Mouse (Mus musculus) heart, postnatal 10 days (tissue): Measurements from ENCODE around the gene Sdk1. TPM values are rescaled to one million over a fixed set of nuclear protein-coding genes. Genes with fewer than 3 reads are reported as not detected.

ENCODE experiments used
- DNase-seq, 2 experiments: peaks; one replicate each; pipeline ENCODE4 v3.0.0; 2021
- intact Hi-C: fragments of 180-260 bp; cut with DNase I; formaldehyde crosslinking; loops from one replicate; pipeline ENCODE4 v1.15.1; 2025
- total RNA-seq, 2 experiments: library from RNA; stranded (reverse); gene quantifications; 2 replicates each; pipeline ENCODE4 v1.2.3; 2021

The Sdk1 gene
- total RNA-seq, 2 experiments from 2014 or later = 6.0 to 6.1 TPM

- no peak for DNase-seq
- intact Hi-C loops = loop anchor here (10.0 kb wide), 2 partner anchors 230 to 460 kb away; no protein-coding TSS in a partner anchor
Measured at GRCm38 (mm10) chr5:141984322-141984721, 743.0 kb downstream of the Sdk1 start.

GRCm38 (mm10) chr5:141985003-141985402 is 743.7 kb downstream of the Sdk1 start:
- intact Hi-C loops = loop anchor here (1.0 to 10.0 kb wide), 3 partner anchors 230 to 460 kb away; no protein-coding TSS in a partner anchor
- DNase-seq = peak; percentile 84 to 90

- DNase-seq = no peak
- intact Hi-C loops = loop anchor here (1.0 to 10.0 kb wide), 3 partner anchors 229 to 459 kb away; no protein-coding TSS in a partner anchor
Measured at GRCm38 (mm10) chr5:141985551-141985950, 744.3 kb downstream of the Sdk1 start.

GRCm38 (mm10) chr5:141987287-141987799 is 746.1 kb downstream of the Sdk1 start:
- intact Hi-C loops = loop anchor here (10.0 kb wide), 2 partner anchors 227 to 457 kb away; no protein-coding TSS in a partner anchor

GRCm38 (mm10) chr5:141988685-141989084 is 747.4 kb downstream of the Sdk1 start:
- intact Hi-C loops = loop anchor here (10.0 kb wide), 2 partner anchors 226 to 456 kb away; no protein-coding TSS in a partner anchor
- DNase-seq = no peak

More at GRCm38 (mm10) chr5:141987287-141987799, 746.1 kb downstream of the Sdk1 start:
- no peak for DNase-seq

- no peak for DNase-seq
- intact Hi-C loops = no loop called here
Measured at GRCm38 (mm10) chr5:141994192-141994591, 752.9 kb downstream of the Sdk1 start.

GRCm38 (mm10) chr5:142000247-142000646 is 759.0 kb downstream of the Sdk1 start:
- intact Hi-C loops = no loop called here
- DNase-seq = no peak

- no peak for DNase-seq
- intact Hi-C loops = no loop called here
Measured at GRCm38 (mm10) chr5:142001131-142001530, 759.8 kb downstream of the Sdk1 start.

- DNase-seq = no peak
- intact Hi-C loops = no loop called here
Measured at GRCm38 (mm10) chr5:142001973-142002372, 760.7 kb downstream of the Sdk1 start.

GRCm38 (mm10) chr5:142010189-142010588 is 768.9 kb downstream of the Sdk1 start:
- DNase-seq = no peak
- intact Hi-C loops = no loop called here

GRCm38 (mm10) chr5:142017001-142017400 is 775.7 kb downstream of the Sdk1 start:
- no peak for DNase-seq
- intact Hi-C loops = no loop called here

- intact Hi-C loops = no loop called here
- peak; percentile 65 for DNase-seq
Measured at GRCm38 (mm10) chr5:142022877-142023580, 781.7 kb downstream of the Sdk1 start.

- DNase-seq = peak; percentile 43 to 51
- intact Hi-C loops = no loop called here
Measured at GRCm38 (mm10) chr5:142024448-142024847, 783.2 kb downstream of the Sdk1 start.

- DNase-seq = no peak
- intact Hi-C loops = no loop called here
Measured at GRCm38 (mm10) chr5:142036536-142036935, 795.2 kb downstream of the Sdk1 start.

- DNase-seq = no peak
- intact Hi-C loops = no loop called here
Measured at GRCm38 (mm10) chr5:142039236-142039635, 797.9 kb downstream of the Sdk1 start.

- intact Hi-C loops = no loop called here
- no peak for DNase-seq
Measured at GRCm38 (mm10) chr5:142039891-142040530, 798.7 kb downstream of the Sdk1 start.

- DNase-seq = no peak
- intact Hi-C loops = no loop called here
Measured at GRCm38 (mm10) chr5:142041226-142041802, 800.0 kb downstream of the Sdk1 start.

GRCm38 (mm10) chr5:142061781-142062180 is 820.5 kb downstream of the Sdk1 start:
- intact Hi-C loops = no loop called here
- DNase-seq = no peak

- no peak for DNase-seq
- intact Hi-C loops = no loop called here
Measured at GRCm38 (mm10) chr5:142071322-142071721, 830.0 kb downstream of the Sdk1 start.

- no peak for DNase-seq
- intact Hi-C loops = no loop called here
Measured at GRCm38 (mm10) chr5:142073901-142074300, 832.6 kb downstream of the Sdk1 start.
